Mouse (Mus musculus) cerebellum, adult 11 months (tissue): Measurements from ENCODE around the gene Iscu.

Experiments used
- DNase-seq: peaks from one replicate; pipeline ENCODE4 v3.0.0; 2022

Iscu gene

GRCm38 (mm10) chr5:113818572-113818971, 46.0 kb downstream of the Iscu start:
- no peak for DNase-seq

- DNase-seq, result no peak
Observed at GRCm38 (mm10) chr5:113824228-113824627, 51.7 kb downstream of the Iscu start.

GRCm38 (mm10) chr5:113825558-113825957, 53.0 kb downstream of the Iscu start:
- DNase-seq, result no peak

- no peak for DNase-seq
Observed at GRCm38 (mm10) chr5:113826619-113827018, 54.1 kb downstream of the Iscu start.
